Mouse (Mus musculus) lung, adult 2 months (tissue): ENCODE data around the gene Iqgap3.
A peak's percentile ranks its signal among the peaks of the same experiment; 100 is the strongest.

ENCODE experiments used
- CTCF ChIP-seq: fragments of 200-500 bp; IDR thresholded peaks from 2 replicates; pipeline ENCODE4 v1.5.1; 2011; ENCODE audit warnings: mild to moderate bottlenecking, low read length, control low read depth; ENCODE audit not compliant: insufficient read depth
- POLR2A ChIP-seq: fragments of 200-500 bp; IDR thresholded peaks from 2 replicates; pipeline ENCODE4 v1.6.1; 2011; ENCODE audit warnings: low read depth, mild to moderate bottlenecking, control low read depth, low read length, borderline replicate concordance; ENCODE audit errors: extremely low read depth

GRCm38 (mm10) chr3:88087688-88088087 lies 5.9 kb downstream of the Iqgap3 start:
- TF ChIP-seq CTCF, result peak; percentile 78
- TF ChIP-seq POLR2A, result no peak
